Mouse (Mus musculus) lung, embryonic 14.5 days (tissue): ENCODE results near the gene Ell2. TPM values are rescaled to one million over a fixed set of nuclear protein-coding genes. Genes with fewer than 3 reads are reported as not detected.

Experiments used
- ATAC-seq: fragments of 200-750 bp; cut with Nextera tagmentation; 2 replicates; pipeline ENCODE4 v1.8.0; 2017; ENCODE audit warnings: mild to moderate bottlenecking, moderate TSS enrichment, moderate library complexity; ENCODE audit not compliant: insufficient read depth
- DNase-seq: peaks from one replicate; pipeline ENCODE4 v3.0.0-alpha.2; 2015
- H3K27ac ChIP-seq: fragments of 300-500 bp; sonication (generic); 2 replicates; pipeline ENCODE4 v1.5.1; 2014; ENCODE audit warnings: low read depth, mild to moderate bottlenecking, moderate library complexity
- H3K27me3 ChIP-seq: fragments of 300-500 bp; sonication (generic); 2 replicates; pipeline ENCODE4 v1.6.1; 2014; ENCODE audit warnings: low read length, control low read depth; ENCODE audit not compliant: insufficient read depth
- H3K36me3 ChIP-seq: fragments of 300-500 bp; sonication (generic); 2 replicates; pipeline ENCODE4 v1.6.1; 2014; ENCODE audit warnings: control low read depth; ENCODE audit not compliant: insufficient read depth
- H3K4me1 ChIP-seq: fragments of 300-500 bp; sonication (generic); 2 replicates; pipeline ENCODE4 v1.6.1; 2014; ENCODE audit warnings: antibody characterized with exemption, control low read depth; ENCODE audit not compliant: insufficient read depth
- H3K4me2 ChIP-seq: fragments of 300-500 bp; sonication (generic); 2 replicates; pipeline ENCODE4 v1.6.1; 2014; ENCODE audit warnings: mild to moderate bottlenecking
- H3K4me3 ChIP-seq: fragments of 300-500 bp; sonication (generic); 2 replicates; pipeline ENCODE4 v1.5.1; 2014; ENCODE audit warnings: low read depth, low read length
- H3K9ac ChIP-seq: fragments of 300-500 bp; sonication (generic); 2 replicates; pipeline ENCODE4 v1.6.1; 2014
- H3K9me3 ChIP-seq: fragments of 300-500 bp; sonication (generic); 2 replicates; pipeline ENCODE4 v1.6.1; 2016; ENCODE audit warnings: low read depth, low read length, control low read depth
- CTCF ChIP-seq: IDR thresholded peaks from 2 replicates; pipeline ENCODE4 v1.5.1; 2016; ENCODE audit warnings: antibody characterized with exemption, low read depth
- WGBS: fragments of 180-500 bp; shearing (Covaris S2); extraction: QIAGEN DNeasy Blood & Tissue Kit; methylation state at CpG from one replicate; pipeline ENCODE4 v1.1.7; 2014; 5-methylcytosine and 5-hydroxymethylcytosine counted together
- polyA plus RNA-seq: library from polyadenylated mRNA; unstranded; fragments of >200 nt; fragmentation: Nextera tagmentation; extraction: Ambion mirVana; gene quantifications from 2 replicates; pipeline ENCODE4 v1.2.1, GENCODE M21; 2014

Gene Ell2
- polyA plus RNA-seq, 1 experiment from 2014 or later: 3.7 TPM

DNA sequence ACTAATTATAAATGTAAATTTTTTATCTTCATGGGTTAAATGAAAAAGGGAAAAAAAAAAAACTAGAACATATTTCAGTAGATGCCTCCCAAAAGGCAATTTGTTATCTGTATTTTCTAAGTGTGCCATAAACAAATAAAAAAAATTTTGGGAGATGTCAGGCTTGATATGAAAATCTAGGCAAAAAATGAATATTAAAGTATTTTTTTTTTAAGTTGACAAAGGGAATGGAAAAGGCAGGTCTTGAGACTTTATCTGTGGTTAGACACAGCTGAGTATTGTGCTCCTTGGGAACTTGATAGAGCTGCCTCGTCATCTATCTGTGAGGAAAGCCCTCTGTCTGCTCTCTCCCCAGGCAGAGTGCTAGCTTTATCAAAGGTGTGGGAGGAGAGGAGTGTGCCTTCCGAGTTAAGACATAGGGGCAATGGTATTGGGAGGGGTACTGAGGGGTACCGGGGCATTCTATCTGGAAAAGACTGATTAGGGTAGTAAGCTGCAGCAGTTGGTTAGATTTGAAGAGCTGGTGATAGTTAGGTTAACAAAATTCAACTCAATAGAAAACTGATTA lies 27.1 kb downstream of the Ell2 start:
- no peaks in the 10 kb centered on the region for H3K9me3 ChIP-seq
- H3K4me3 ChIP-seq: no peak overlapping the region
- H3K4me2 ChIP-seq: no peak overlapping the region
- DNase-seq (no peak), ATAC-seq (peak; percentile 73; the same call in 1 of the 2 replicates)
- TF ChIP-seq CTCF: no peak
- WGBS: 52% methylated on average over 3 of the region's 3 CpGs
- H3K4me1 ChIP-seq: no peaks in the 10 kb centered on the region
- H3K9ac ChIP-seq: no peak overlapping the region
- no peaks in the 10 kb centered on the region for H3K36me3 ChIP-seq
- H3K27me3 ChIP-seq: no peaks in the 10 kb centered on the region
- H3K27ac ChIP-seq: no peak overlapping the region

- WGBS: 86% methylated on average over 5 of the region's 5 CpGs
- Histone ChIP-seq H3K27me3 (no peaks in the 10 kb centered on the region), H3K27ac (no peak overlapping the region), H3K4me1 (0 out of 2 replicates have a peak, but pooled peaks cover 5% of the 10 kb centered on the region), H3K9ac (no peak overlapping the region), H3K4me3 (no peak overlapping the region), H3K36me3 (no peaks in the 10 kb centered on the region), H3K9me3 (no peaks in the 10 kb centered on the region), H3K4me2 (no peak overlapping the region)
- TF ChIP-seq CTCF: no peak
- DNase-seq (no peak), ATAC-seq (no peak)
Observed at GRCm38 (mm10) chr13:75734231-75734630, 27.7 kb downstream of the Ell2 start.

DNA sequence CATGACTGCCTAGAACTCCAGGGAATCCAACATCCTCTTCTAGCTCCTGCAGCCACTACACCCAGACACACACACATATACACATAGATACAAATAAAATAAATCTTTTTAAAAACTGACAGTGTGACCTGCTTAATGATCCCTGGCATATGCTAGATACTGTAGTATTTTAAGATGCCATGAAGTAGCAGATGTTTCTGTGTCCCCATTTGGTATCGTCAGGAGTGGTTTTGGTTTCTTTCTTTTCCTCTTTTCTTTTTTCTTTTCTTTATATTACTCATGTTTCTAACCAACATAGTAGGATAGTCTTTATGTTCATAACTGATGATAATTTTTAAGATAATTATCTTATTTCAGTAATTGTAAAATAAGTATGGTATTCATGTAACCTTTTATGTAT lies 29.0 kb downstream of the Ell2 start:
- WGBS: 92% methylated on average over 1 of the region's 1 CpGs
- H3K4me2 ChIP-seq: no peak overlapping the region
- no peak overlapping the region for H3K27ac ChIP-seq

DNA sequence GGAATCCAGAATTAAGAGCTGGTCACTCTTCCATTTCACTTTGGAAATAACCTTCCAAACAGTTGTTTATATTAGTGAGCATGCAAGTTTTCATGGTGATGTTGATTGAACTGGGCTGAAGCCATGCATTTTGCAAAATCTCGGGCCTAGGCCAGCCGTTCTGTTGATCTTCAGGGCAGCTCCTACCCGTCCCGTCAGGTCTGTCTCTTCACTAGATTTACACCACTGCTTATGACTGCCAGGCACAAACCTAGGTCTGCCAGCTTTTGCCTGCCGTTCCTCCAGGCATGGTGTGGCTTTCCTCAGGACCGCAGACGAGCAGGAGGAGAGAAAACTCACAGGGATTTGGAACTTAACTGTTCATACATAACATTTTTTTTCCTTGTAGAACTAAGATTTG lies 31.4 kb downstream of the Ell2 start:
- 56% methylated on average over 7 of the region's 7 CpGs for WGBS
- DNase-seq (peak; percentile 13), ATAC-seq (no peak)
- no peak overlapping the region for H3K4me3 ChIP-seq
- no peak for TF ChIP-seq CTCF
- 0 out of 2 replicates have a peak, but pooled peaks cover 5% of the 10 kb centered on the region for H3K4me1 ChIP-seq
- H3K27me3 ChIP-seq: no peaks in the 10 kb centered on the region
- H3K9ac ChIP-seq: no peak overlapping the region
- no peak overlapping the region for H3K27ac ChIP-seq
- no peak overlapping the region for H3K4me2 ChIP-seq
- no peaks in the 10 kb centered on the region for H3K36me3 ChIP-seq
- no peaks in the 10 kb centered on the region for H3K9me3 ChIP-seq

More for the DNA sequence above, 29.0 kb downstream of the Ell2 start:
- H3K36me3 ChIP-seq: no peaks in the 10 kb centered on the region
- no peak overlapping the region for H3K4me3 ChIP-seq
- DNase-seq (no peak), ATAC-seq (no peak)
- TF ChIP-seq CTCF: no peak
- 0 out of 2 replicates have a peak, but pooled peaks cover 5% of the 10 kb centered on the region for H3K4me1 ChIP-seq
- H3K27me3 ChIP-seq: no peaks in the 10 kb centered on the region
- no peaks in the 10 kb centered on the region for H3K9me3 ChIP-seq
- H3K9ac ChIP-seq: no peak overlapping the region

- 18% methylated on average over 6 of the region's 6 CpGs for WGBS
- Histone ChIP-seq H3K4me3 (no peak overlapping the region), H3K36me3 (no peaks in the 10 kb centered on the region), H3K4me2 (peak overlapping the region; percentile 18), H3K9me3 (no peaks in the 10 kb centered on the region), H3K27me3 (no peaks in the 10 kb centered on the region), H3K4me1 (0 out of 2 replicates have a peak, but pooled peaks cover 5% of the 10 kb centered on the region), H3K27ac (no peak overlapping the region), H3K9ac (no peak overlapping the region)
- ATAC-seq (peak; percentile 48; the same call in 1 of the 2 replicates), DNase-seq (peak; percentile 36)
- no peak for TF ChIP-seq CTCF
Observed at GRCm38 (mm10) chr13:75738536-75738935, 32.0 kb downstream of the Ell2 start.

GRCm38 (mm10) chr13:75738957-75739356 lies 32.4 kb downstream of the Ell2 start:
- no peaks in the 10 kb centered on the region for H3K9me3 ChIP-seq
- no peak overlapping the region for H3K9ac ChIP-seq
- DNase-seq (peak; percentile 10), ATAC-seq (no peak)
- TF ChIP-seq CTCF: no peak
- no peak overlapping the region for H3K27ac ChIP-seq
- no peak overlapping the region for H3K4me3 ChIP-seq
- H3K4me2 ChIP-seq: peak overlapping the region; percentile 18; the same call in 1 of the 2 replicates
- no peaks in the 10 kb centered on the region for H3K36me3 ChIP-seq
- 42% methylated on average over 3 of the region's 3 CpGs for WGBS
- 0 out of 2 replicates have a peak, but pooled peaks cover 5% of the 10 kb centered on the region for H3K4me1 ChIP-seq
- H3K27me3 ChIP-seq: no peaks in the 10 kb centered on the region

DNA sequence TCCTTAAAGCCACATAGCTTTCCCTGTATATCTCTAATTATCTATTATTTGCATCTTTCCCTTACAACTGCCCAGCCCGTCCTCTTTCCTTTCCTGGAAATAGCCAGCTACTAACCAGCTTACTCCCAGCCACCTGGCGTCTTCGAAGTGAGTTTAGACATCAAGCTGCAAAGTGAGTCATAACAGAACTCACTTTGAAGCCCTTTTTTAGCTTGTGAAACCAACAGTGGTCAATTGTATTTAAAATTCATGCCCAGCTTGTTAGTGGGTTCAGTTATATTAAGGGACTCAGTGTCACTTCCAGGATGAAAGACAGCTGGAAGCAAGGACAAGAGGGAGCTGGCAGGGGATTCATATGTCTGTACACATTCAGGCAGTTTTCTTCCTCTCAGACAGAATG lies 33.5 kb downstream of the Ell2 start:
- Histone ChIP-seq H3K27me3 (no peaks in the 10 kb centered on the region), H3K4me2 (no peak overlapping the region), H3K9me3 (no peaks in the 10 kb centered on the region), H3K36me3 (no peaks in the 10 kb centered on the region), H3K9ac (no peak overlapping the region), H3K4me1 (0 out of 2 replicates have a peak, but pooled peaks cover 5% of the 10 kb centered on the region), H3K27ac (no peak overlapping the region), H3K4me3 (no peak overlapping the region)
- no peak for ATAC-seq
- peak; percentile 38 for DNase-seq
- TF ChIP-seq CTCF: no peak
- WGBS: 48% methylated on average over 3 of the region's 3 CpGs
